9 mouse cellular contexts compared by ENCODE assay signal in the genomic region with DNA sequence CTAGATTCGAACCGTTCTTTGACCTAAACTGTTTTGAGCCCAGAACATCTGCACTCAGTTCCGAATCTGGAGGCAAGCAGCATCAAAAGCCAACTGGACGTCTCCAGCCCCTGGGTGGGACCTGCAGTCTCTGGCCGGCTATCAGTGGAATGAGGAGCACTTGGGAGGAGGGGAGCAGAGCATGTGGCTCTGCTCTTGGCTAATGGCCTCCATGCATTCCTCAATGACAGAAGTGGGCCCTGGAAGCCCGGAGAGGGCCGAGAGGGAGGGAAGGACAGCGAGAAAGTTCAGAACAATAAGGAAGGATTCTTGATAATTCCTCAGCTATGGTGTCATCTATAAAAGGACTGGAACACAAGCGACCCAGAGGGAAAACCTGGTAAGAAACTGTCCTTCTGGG. TPM values are rescaled to one million over a fixed set of nuclear protein-coding genes. Genes with fewer than 3 reads are reported as not detected.
A peak's percentile ranks its signal among the peaks of the same experiment; 100 is the strongest.
DNase-seq lines count a peak whose midpoint lies in the region; ATAC-seq and TF ChIP-seq lines count a peak whose summit lies in the region.
"Had no signal": no experiment of that assay in that cellular context is flagged by ENCODE, and none has a peak within 500 bp of the region (broad histone marks: within the 10 kb centered on the region; RNA-seq: fewer than 3 reads in every experiment).

No protein-coding gene starts in this region.

- peaks cover 64% of the 10 kb centered on the region for H3K36me3 ChIP-seq in embryonic facial prominence, embryonic 10.5 days (replicated peaks)
- no peaks in the 10 kb centered on the region for H3K36me3 ChIP-seq in intestine, embryonic 15.5 days
- no peaks in the 10 kb centered on the region for H3K36me3 ChIP-seq in lung, postnatal 0 days (ENCODE audit: insufficient read depth, low read length)
- H3K36me3 ChIP-seq in limb, embryonic 10.5 days, result peaks cover 61% of the 10 kb centered on the region
- H3K36me3 ChIP-seq: liver, embryonic 13.5 days had no signal

- no peaks in the 10 kb centered on the region for H3K9me3 ChIP-seq in embryonic facial prominence, embryonic 10.5 days
- no peaks in the 10 kb centered on the region for H3K9me3 ChIP-seq in intestine, embryonic 15.5 days
- no peaks in the 10 kb centered on the region for H3K9me3 ChIP-seq in lung, postnatal 0 days (ENCODE audit: low read length)
- no peaks in the 10 kb centered on the region for H3K9me3 ChIP-seq in limb, embryonic 10.5 days (replicated peaks)
- H3K9me3 ChIP-seq: liver, embryonic 13.5 days had no signal

- WGBS in embryonic facial prominence, embryonic 10.5 days, result 73% methylated on average over 9 of the region's 9 CpGs
- 34% methylated on average over 9 of the region's 9 CpGs for WGBS in intestine, embryonic 15.5 days
- 40% methylated on average over 9 of the region's 9 CpGs for WGBS in lung, postnatal 0 days
- 64% methylated on average over 9 of the region's 9 CpGs for WGBS in limb, embryonic 10.5 days

- no peak for DNase-seq in embryonic facial prominence, embryonic 10.5 days (ENCODE audit: low spot score)
- peak; percentile 67 for DNase-seq in gastrocnemius, postnatal 25 days
- peak; percentile 67 for DNase-seq in lung, postnatal 0 days (ENCODE audit: low spot score)
- DNase-seq in limb, embryonic 10.5 days (ENCODE audit: low spot score), result no peak
- DNase-seq in spleen, postnatal 10 days (ENCODE audit: low spot score in 2 of 2), result no peak
- no peak for DNase-seq in left cerebral cortex, adult 2 months (ENCODE audit: extremely low spot score in 1 of 2, low spot score in 2 of 2)
- DNase-seq: liver, embryonic 13.5 days had no signal

- intact Hi-C loops in left cerebral cortex, adult 2 months (cut with DNase I), result no loop called here

- TF ChIP-seq EP300 in lung, postnatal 0 days (IDR thresholded peaks at IDR 0.05), result no peak

- ATAC-seq in intestine, embryonic 15.5 days, result 0 out of 2 replicates have a peak, but pooled peaks have one; percentile 66
- peak; percentile 72 for ATAC-seq in lung, postnatal 0 days

- H3K27ac ChIP-seq in embryonic facial prominence, embryonic 10.5 days (replicated peaks), result peak overlapping the region; percentile 19; the same call in 1 of the 2 replicates
- H3K27ac ChIP-seq in intestine, embryonic 15.5 days, result peak overlapping the region; percentile 54; the same call in 1 of the 2 replicates
- H3K27ac ChIP-seq in lung, postnatal 0 days (ENCODE audit: low read length), result no peak overlapping the region
- no peak overlapping the region for H3K27ac ChIP-seq in limb, embryonic 10.5 days
- no peak overlapping the region for H3K27ac ChIP-seq in left cerebral cortex, adult 2 months
- H3K27ac ChIP-seq: liver, embryonic 13.5 days had no signal

- no peaks in the 10 kb centered on the region for H3K27me3 ChIP-seq in embryonic facial prominence, embryonic 10.5 days (replicated peaks; ENCODE audit: low read depth, poor library complexity, severe bottlenecking)
- no peaks in the 10 kb centered on the region for H3K27me3 ChIP-seq in intestine, embryonic 15.5 days (replicated peaks)
- H3K27me3 ChIP-seq in lung, postnatal 0 days (replicated peaks; ENCODE audit: insufficient read depth, low read length), result no peaks in the 10 kb centered on the region
- H3K27me3 ChIP-seq in limb, embryonic 10.5 days (ENCODE audit: low read depth, poor library complexity, severe bottlenecking), result no peaks in the 10 kb centered on the region
- H3K27me3 ChIP-seq: liver, embryonic 13.5 days had no signal

- H3K4me2 ChIP-seq in intestine, embryonic 15.5 days (replicated peaks), result no peak overlapping the region
- no peak overlapping the region for H3K4me2 ChIP-seq in lung, postnatal 0 days (replicated peaks; ENCODE audit: low read depth, low read length)
- H3K4me2 ChIP-seq: liver, embryonic 13.5 days had no signal

- peaks cover 36% of the 10 kb centered on the region for H3K4me1 ChIP-seq in embryonic facial prominence, embryonic 10.5 days
- H3K4me1 ChIP-seq in intestine, embryonic 15.5 days (replicated peaks), result peaks cover 38% of the 10 kb centered on the region
- H3K4me1 ChIP-seq in lung, postnatal 0 days (ENCODE audit: insufficient read depth, low read depth, low read length), result no peaks in the 10 kb centered on the region; the same call in 1 of the 2 replicates
- H3K4me1 ChIP-seq in limb, embryonic 10.5 days, result peaks cover 28% of the 10 kb centered on the region
- H3K4me1 ChIP-seq: liver, embryonic 13.5 days had no signal

- no peak overlapping the region for H3K9ac ChIP-seq in intestine, embryonic 15.5 days
- H3K9ac ChIP-seq in lung, postnatal 0 days (replicated peaks; ENCODE audit: low read depth), result no peak overlapping the region
- H3K9ac ChIP-seq: liver, embryonic 13.5 days had no signal

- H3K4me3 ChIP-seq in embryonic facial prominence, embryonic 10.5 days, result no peak overlapping the region
- no peak overlapping the region for H3K4me3 ChIP-seq in intestine, embryonic 15.5 days (replicated peaks)
- no peak overlapping the region for H3K4me3 ChIP-seq in lung, postnatal 0 days (ENCODE audit: low read depth, low read length)
- H3K4me3 ChIP-seq in limb, embryonic 10.5 days, result no peak overlapping the region
- no peak overlapping the region for H3K4me3 ChIP-seq in left cerebral cortex, adult 2 months
- H3K4me3 ChIP-seq: liver, embryonic 13.5 days had no signal

- no peak for TF ChIP-seq CTCF in lung, postnatal 0 days (IDR thresholded peaks at IDR 0.05)
- TF ChIP-seq CTCF in left cerebral cortex, adult 2 months (IDR thresholded peaks at IDR 0.05), result no peak

RNA-seq across cellular contexts. Expression of gene Kirrel, which starts 59.7 kb away (rescaled TPM):
- 17.4 and 18.4 TPM in 2 replicates for polyA plus RNA-seq in embryonic facial prominence, embryonic 10.5 days (2016; fragmentation: Nextera tagmentation; extraction: Ambion mirVana)
- total RNA-seq in gastrocnemius, postnatal 25 days (2021), result 1 to 10 TPM; 5.8 to 6.0 TPM
- polyA plus RNA-seq in intestine, embryonic 15.5 days (2015; fragmentation: Nextera tagmentation; extraction: Ambion mirVana), result 11.0 and 11.8 TPM in 2 replicates
- polyA plus RNA-seq in lung, postnatal 0 days (2015; fragmentation: Nextera tagmentation; extraction: Ambion mirVana), result 3.5 TPM in 2 replicates
- polyA plus RNA-seq in limb, embryonic 10.5 days (2016; fragmentation: Nextera tagmentation; extraction: Ambion mirVana), result 17.4 and 19.0 TPM in 2 replicates
- 1 to 10 TPM; 4.3 to 4.9 TPM for total RNA-seq in left cerebral cortex, adult 2 months (2021)
- total RNA-seq: MEL had no signal

Comparison
In these comparisons a context has a peak if more than half of its experiments do, and no peak if none do; other contexts are left out.
1. DNase-seq: peak in gastrocnemius, postnatal 25 days (single experiment) and lung, postnatal 0 days (single experiment); none in embryonic facial prominence, embryonic 10.5 days (single experiment), limb, embryonic 10.5 days (single experiment), spleen, postnatal 10 days (0 of 2) and left cerebral cortex, adult 2 months (0 of 2).
2. H3K27ac ChIP-seq: peak in embryonic facial prominence, embryonic 10.5 days (single experiment) and intestine, embryonic 15.5 days (single experiment); none in lung, postnatal 0 days (single experiment), limb, embryonic 10.5 days (single experiment) and left cerebral cortex, adult 2 months (single experiment).